ENCODE assay signal across 22 mouse cellular contexts in the genomic region with DNA sequence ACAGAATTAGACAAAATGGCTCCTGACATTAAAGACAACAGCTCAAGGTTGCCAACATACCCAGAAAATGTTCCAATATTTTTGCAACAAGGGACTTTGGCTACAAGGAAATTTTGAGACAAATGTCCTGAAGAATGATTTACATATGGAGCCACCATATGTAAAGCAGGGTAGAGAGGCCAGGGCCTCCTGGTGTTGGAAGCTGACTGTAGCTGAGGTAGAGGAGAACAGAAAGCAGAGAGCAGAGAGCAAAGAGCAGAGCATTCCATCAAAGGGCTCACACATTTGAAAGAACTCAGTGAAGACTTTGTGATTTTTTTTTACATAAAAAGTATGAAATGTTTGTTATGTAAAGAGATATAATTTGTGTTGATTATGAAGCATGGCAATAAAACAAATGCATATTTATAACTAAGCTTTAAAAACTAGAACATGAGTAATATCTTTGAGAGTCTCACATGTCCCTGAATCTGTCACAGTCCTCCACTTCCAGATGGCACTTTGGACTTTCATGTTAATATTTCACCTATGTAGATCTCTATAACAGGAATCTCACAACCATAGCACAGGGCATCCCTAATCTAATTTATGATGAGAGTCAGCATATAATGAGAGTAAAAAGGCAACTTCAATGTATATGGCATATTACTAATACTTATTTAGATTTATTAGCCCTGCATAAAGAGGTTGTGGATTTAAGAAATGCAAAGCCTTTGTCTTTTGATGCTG. TPM values are rescaled to one million over a fixed set of nuclear protein-coding genes. Genes with fewer than 3 reads are reported as not detected.
DNase-seq lines count a peak whose midpoint lies in the region; ATAC-seq and TF ChIP-seq lines count a peak whose summit lies in the region.
"Had no signal": no experiment of that assay in that cellular context is flagged by ENCODE, and none has a peak within 500 bp of the region (broad histone marks: within the 10 kb centered on the region; RNA-seq: fewer than 3 reads in every experiment).

No protein-coding gene starts in this region.

- ATAC-seq in kidney, postnatal 0 days (replicated peaks; ENCODE audit: low FRiP score, low read depth) = 0 out of 2 replicates have a peak, but pooled peaks have one; percentile 49
- peak; percentile 93 for ATAC-seq in intestine, embryonic 15.5 days
- ATAC-seq: activated CD4-positive, CD25-positive, alpha-beta regulatory T cell, adult 4 months; forebrain, embryonic 13.5 days; forebrain, embryonic 16.5 days had no signal

- no peaks in the 10 kb centered on the region for H3K36me3 ChIP-seq in kidney, adult 2 months (ENCODE audit: control insufficient read depth, insufficient read depth, low read length)
- no peaks in the 10 kb centered on the region for H3K36me3 ChIP-seq in kidney, postnatal 0 days (ENCODE audit: insufficient read depth, low read length)
- H3K36me3 ChIP-seq in intestine, embryonic 15.5 days = no peaks in the 10 kb centered on the region
- H3K36me3 ChIP-seq in small intestine, adult 2 months (ENCODE audit: control insufficient read depth, insufficient read depth, low read length) = no peaks in the 10 kb centered on the region
- H3K36me3 ChIP-seq: forebrain, embryonic 10.5 days; hindbrain, embryonic 12.5 days had no signal

- DNase-seq in kidney, adult 2 months = peak; percentile 33
- no peak for DNase-seq in kidney, postnatal 10 days
- DNase-seq in kidney, postnatal 0 days (ENCODE audit: low spot score) = no peak
- no peak for DNase-seq in kidney, postnatal 4 days
- DNase-seq in spleen, postnatal 36 days (ENCODE audit: low spot score in 2 of 2) = no peak
- DNase-seq: adrenal gland, adult 8-10 months; adrenal gland, postnatal 25 days; cerebellum, adult 11-12 months; cerebellum, adult 8-10 months; cerebellum, postnatal 10 days; cerebellum, postnatal 36 days; gastrocnemius, postnatal 10 days; gastrocnemius, postnatal 36 days; heart, adult 11 months had no signal

- TF ChIP-seq CTCF in kidney, adult 2 months (conservative IDR thresholded peaks at IDR 0.05; ENCODE audit: insufficient read depth, insufficient read length, low read depth, low read length) = no peak
- TF ChIP-seq CTCF in kidney, postnatal 0 days (IDR thresholded peaks at IDR 0.05; ENCODE audit: low read depth) = no peak
- no peak for TF ChIP-seq CTCF in small intestine, adult 2 months (IDR thresholded peaks at IDR 0.05; ENCODE audit: extremely low read depth, insufficient read length, insufficient replicate concordance, low read depth, low read length)

- H3K27me3 ChIP-seq in kidney, adult 2 months (replicated peaks; ENCODE audit: control insufficient read depth, insufficient read depth, low read length) = no peaks in the 10 kb centered on the region
- H3K27me3 ChIP-seq in kidney, postnatal 0 days (ENCODE audit: insufficient read depth, low read length) = no peaks in the 10 kb centered on the region
- no peaks in the 10 kb centered on the region for H3K27me3 ChIP-seq in intestine, embryonic 15.5 days (replicated peaks)
- H3K27me3 ChIP-seq in small intestine, adult 2 months (ENCODE audit: control insufficient read depth, insufficient read depth, low read length) = no peaks in the 10 kb centered on the region
- H3K27me3 ChIP-seq: forebrain, embryonic 13.5 days; hindbrain, embryonic 12.5 days had no signal

- H3K9me3 ChIP-seq in kidney, postnatal 0 days (replicated peaks; ENCODE audit: low read length) = no peaks in the 10 kb centered on the region
- H3K9me3 ChIP-seq in intestine, embryonic 15.5 days = no peaks in the 10 kb centered on the region
- H3K9me3 ChIP-seq: forebrain, embryonic 10.5 days; forebrain, embryonic 13.5 days; hindbrain, embryonic 12.5 days had no signal

- H3K4me1 ChIP-seq in kidney, adult 2 months (ENCODE audit: control insufficient read depth, insufficient read depth, low read length) = no peaks in the 10 kb centered on the region
- no peaks in the 10 kb centered on the region for H3K4me1 ChIP-seq in kidney, postnatal 0 days (replicated peaks; ENCODE audit: insufficient read depth, low read length)
- no peaks in the 10 kb centered on the region for H3K4me1 ChIP-seq in intestine, embryonic 15.5 days (replicated peaks)
- peaks cover 7% of the 10 kb centered on the region for H3K4me1 ChIP-seq in small intestine, adult 2 months (ENCODE audit: control insufficient read depth, insufficient read depth, insufficient read length, low read length)
- H3K4me1 ChIP-seq: forebrain, embryonic 13.5 days; hindbrain, embryonic 12.5 days had no signal

- H3K9ac ChIP-seq in kidney, postnatal 0 days (ENCODE audit: low read depth, low read length) = no peak overlapping the region
- H3K9ac ChIP-seq in intestine, embryonic 15.5 days = no peak overlapping the region
- H3K9ac ChIP-seq: forebrain, embryonic 13.5 days; hindbrain, embryonic 12.5 days had no signal

- no peak overlapping the region for H3K4me2 ChIP-seq in kidney, postnatal 0 days (ENCODE audit: low read length)
- no peak overlapping the region for H3K4me2 ChIP-seq in intestine, embryonic 15.5 days (replicated peaks)
- H3K4me2 ChIP-seq: forebrain, embryonic 13.5 days; heart, embryonic 11.5 days; hindbrain, embryonic 12.5 days had no signal

- H3K4me3 ChIP-seq in kidney, adult 2 months (ENCODE audit: insufficient read depth, low read depth, low read length) = no peak overlapping the region
- H3K4me3 ChIP-seq in kidney, postnatal 0 days (replicated peaks; ENCODE audit: low read depth, low read length) = no peak overlapping the region
- H3K4me3 ChIP-seq in intestine, embryonic 15.5 days (replicated peaks) = no peak overlapping the region
- H3K4me3 ChIP-seq in small intestine, adult 2 months (ENCODE audit: low read depth, low read length) = no peak overlapping the region
- H3K4me3 ChIP-seq: forebrain, embryonic 10.5 days; forebrain, embryonic 13.5 days; hindbrain, embryonic 12.5 days had no signal

- H3K27ac ChIP-seq in kidney, adult 2 months (ENCODE audit: insufficient read depth, low read depth, low read length) = peak overlapping the region; percentile 6; the same call in 1 of the 2 replicates
- no peak overlapping the region for H3K27ac ChIP-seq in kidney, postnatal 0 days
- peak overlapping the region; percentile 62 for H3K27ac ChIP-seq in intestine, embryonic 15.5 days
- peak overlapping the region; percentile 98 for H3K27ac ChIP-seq in small intestine, adult 2 months (ENCODE audit: insufficient read depth, low read depth, low read length)
- H3K27ac ChIP-seq: forebrain, embryonic 10.5 days; forebrain, embryonic 13.5 days; hindbrain, embryonic 12.5 days had no signal

- no peak for TF ChIP-seq POLR2A in kidney, adult 2 months (IDR thresholded peaks at IDR 0.05; ENCODE audit: low read depth, low read length)
- no peak for TF ChIP-seq POLR2A in small intestine, adult 2 months (IDR thresholded peaks at IDR 0.05; ENCODE audit: low read depth, low read length)

RNA-seq across cellular contexts. Expression of gene Tmem243, which starts 20.5 kb away (rescaled TPM):
- 48.0 and 49.5 TPM in 2 replicates for polyA plus RNA-seq in kidney, adult 2 months (2012; rRNA removed)
- 47.5 and 50.4 TPM in 2 replicates for polyA plus RNA-seq in kidney, postnatal 0 days (2015; fragmentation: Nextera tagmentation; extraction: Ambion mirVana)
- polyA plus RNA-seq in intestine, embryonic 15.5 days (2015; fragmentation: Nextera tagmentation; extraction: Ambion mirVana) = 21.9 and 26.6 TPM in 2 replicates
- polyA plus RNA-seq in small intestine, adult 2 months (2012; rRNA removed) = 29.4 and 80.0 TPM in 2 replicates
